Mouse (Mus musculus): ENCODE data around the gene Chl1. TPM values are rescaled to one million over a fixed set of nuclear protein-coding genes. Genes with fewer than 3 reads are reported as not detected.

Gene Chl1
- total RNA-seq, 2 experiments from 2014 or later, result 0.54 to 1.2 TPM

GRCm38 (mm10) chr6:103534027-103534426, 23.6 kb downstream of the Chl1 start:
- intact Hi-C loops (cut with DNase I), result no loop called here
- no peak for DNase-seq

- intact Hi-C loops (cut with DNase I), result no loop called here
- no peak for DNase-seq
Observed at GRCm38 (mm10) chr6:103542576-103542975, 32.2 kb downstream of the Chl1 start.

- no peak for DNase-seq
- intact Hi-C loops (cut with DNase I), result no loop called here
Observed at GRCm38 (mm10) chr6:103543753-103544152, 33.4 kb downstream of the Chl1 start.

- intact Hi-C loops (cut with DNase I), result no loop called here
- DNase-seq, result no peak
Observed at GRCm38 (mm10) chr6:103546314-103546713, 35.9 kb downstream of the Chl1 start.

- intact Hi-C loops (cut with DNase I), result no loop called here
- no peak for DNase-seq
Observed at GRCm38 (mm10) chr6:103549929-103550328, 39.5 kb downstream of the Chl1 start.

GRCm38 (mm10) chr6:103558037-103558893, 47.9 kb downstream of the Chl1 start:
- DNase-seq, result no peak
- intact Hi-C loops (cut with DNase I), result no loop called here

- peak in 1 of 2 experiments; percentile 22 for DNase-seq
- intact Hi-C loops (cut with DNase I), result no loop called here
Observed at GRCm38 (mm10) chr6:103558894-103559225, 48.5 kb downstream of the Chl1 start.

GRCm38 (mm10) chr6:103559344-103559743, 49.0 kb downstream of the Chl1 start:
- DNase-seq, result no peak
- intact Hi-C loops (cut with DNase I), result no loop called here

GRCm38 (mm10) chr6:103564811-103565210, 54.4 kb downstream of the Chl1 start:
- intact Hi-C loops (cut with DNase I), result no loop called here
- DNase-seq, result no peak

GRCm38 (mm10) chr6:103567247-103567646, 56.9 kb downstream of the Chl1 start:
- no peak for DNase-seq
- intact Hi-C loops (cut with DNase I), result no loop called here

GRCm38 (mm10) chr6:103572659-103573058, 62.3 kb downstream of the Chl1 start:
- DNase-seq, result no peak
- intact Hi-C loops (cut with DNase I), result no loop called here

GRCm38 (mm10) chr6:103584224-103584623, 73.8 kb downstream of the Chl1 start:
- intact Hi-C loops (cut with DNase I), result no loop called here
- DNase-seq, result no peak

GRCm38 (mm10) chr6:103585667-103586066, 75.3 kb downstream of the Chl1 start:
- intact Hi-C loops (cut with DNase I), result no loop called here
- DNase-seq, result no peak

GRCm38 (mm10) chr6:103586081-103586480, 75.7 kb downstream of the Chl1 start:
- intact Hi-C loops (cut with DNase I), result no loop called here
- DNase-seq, result no peak

GRCm38 (mm10) chr6:103602070-103602469, 91.7 kb downstream of the Chl1 start:
- DNase-seq, result no peak
- intact Hi-C loops (cut with DNase I), result no loop called here

GRCm38 (mm10) chr6:103610656-103611055, 100.3 kb downstream of the Chl1 start:
- no peak for DNase-seq
- intact Hi-C loops (cut with DNase I), result no loop called here

- intact Hi-C loops (cut with DNase I), result no loop called here
- no peak for DNase-seq
Observed at GRCm38 (mm10) chr6:103612626-103613025, 102.2 kb downstream of the Chl1 start.

GRCm38 (mm10) chr6:103613714-103614113, 103.3 kb downstream of the Chl1 start:
- intact Hi-C loops (cut with DNase I), result no loop called here
- no peak for DNase-seq

GRCm38 (mm10) chr6:103615924-103616602, 105.7 kb downstream of the Chl1 start:
- intact Hi-C loops (cut with DNase I), result no loop called here
- DNase-seq, result no peak

- DNase-seq, result no peak
- intact Hi-C loops (cut with DNase I), result no loop called here
Observed at GRCm38 (mm10) chr6:103620880-103621279, 110.5 kb downstream of the Chl1 start.

- intact Hi-C loops (cut with DNase I), result no loop called here
- no peak for DNase-seq
Observed at GRCm38 (mm10) chr6:103622117-103622713, 111.8 kb downstream of the Chl1 start.

- no peak for DNase-seq
- intact Hi-C loops (cut with DNase I), result no loop called here
Observed at GRCm38 (mm10) chr6:103632856-103633255, 122.5 kb downstream of the Chl1 start.
